ENCODE assay signal across 11 mouse cellular contexts in the genomic region with DNA sequence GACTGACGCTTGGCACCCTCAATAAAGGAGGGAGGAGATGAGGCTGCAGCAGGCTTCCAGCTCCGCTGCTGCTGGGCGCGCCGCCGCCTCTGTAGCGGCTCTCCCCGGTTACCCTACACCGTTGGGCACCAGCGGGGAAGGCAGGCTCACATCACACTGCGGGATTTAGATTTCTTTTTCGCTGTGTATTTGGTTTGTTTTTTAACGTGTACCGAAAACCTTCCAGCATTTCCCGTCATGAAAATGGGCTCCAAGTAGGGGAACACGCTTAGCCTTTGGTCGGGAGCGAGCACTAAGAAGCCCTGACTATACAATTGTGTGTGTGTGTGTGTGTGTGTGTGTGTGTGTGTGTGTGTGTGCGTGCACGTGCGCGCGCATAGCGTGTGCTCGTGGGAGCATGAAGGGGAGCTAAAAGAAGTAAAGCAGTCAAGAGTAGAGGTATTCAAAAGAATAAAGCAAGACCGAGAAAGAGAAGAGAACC. TPM values are rescaled to one million over a fixed set of nuclear protein-coding genes. Genes with fewer than 3 reads are reported as not detected.
DNase-seq lines count a peak whose midpoint lies in the region; ATAC-seq and TF ChIP-seq lines count a peak whose summit lies in the region.
"Had no signal": no experiment of that assay in that cellular context is flagged by ENCODE, and none has a peak within 500 bp of the region (broad histone marks: within the 10 kb centered on the region; RNA-seq: fewer than 3 reads in every experiment).

No protein-coding gene starts in this region.

- no peak for ATAC-seq in heart, embryonic 15.5 days (replicated peaks; ENCODE audit: insufficient number of reproducible peaks, insufficient read depth, low FRiP score, low read depth)
- ATAC-seq in embryonic facial prominence, embryonic 11.5 days (replicated peaks; ENCODE audit: insufficient number of reproducible peaks, low FRiP score, low TSS enrichment, low read depth) = peak; percentile 80
- ATAC-seq in neural tube, embryonic 13.5 days (ENCODE audit: low read depth) = peak; percentile 72
- ATAC-seq in megakaryocyte-erythroid progenitor cell, adult 5-6 weeks (replicated peaks; ENCODE audit: low FRiP score, low TSS enrichment, poor library complexity, severe bottlenecking) = no peak

- H3K9me3 ChIP-seq in heart, embryonic 15.5 days (replicated peaks) = no peaks in the 10 kb centered on the region
- H3K9me3 ChIP-seq in embryonic facial prominence, embryonic 11.5 days (replicated peaks; ENCODE audit: control insufficient read depth, low read length) = no peaks in the 10 kb centered on the region
- no peaks in the 10 kb centered on the region for H3K9me3 ChIP-seq in neural tube, embryonic 13.5 days
- H3K9me3 ChIP-seq: G1E had no signal

- peak overlapping the region; percentile 74 for H3K4me2 ChIP-seq in heart, embryonic 15.5 days
- peak overlapping the region; percentile 56 for H3K4me2 ChIP-seq in embryonic facial prominence, embryonic 11.5 days (ENCODE audit: low read depth, low read length)
- peak overlapping the region; percentile 75 for H3K4me2 ChIP-seq in neural tube, embryonic 13.5 days

- H3K79me2 ChIP-seq in heart, adult 2 months (replicated peaks; ENCODE audit: control insufficient read depth, insufficient read depth, low read length) = no peaks in the 10 kb centered on the region

- intact Hi-C loops in heart, adult 2 months (cut with DNase I) = no loop called here
- intact Hi-C loops in left cerebral cortex, postnatal 14 days (cut with DNase I) = loop anchor here (10.0 kb wide), 1 partner anchor 1861 kb away; no protein-coding TSS in a partner anchor

- no peak overlapping the region for H3K9ac ChIP-seq in heart, embryonic 15.5 days
- no peak overlapping the region for H3K9ac ChIP-seq in heart, adult 2 months (ENCODE audit: low read depth, low read length)
- H3K9ac ChIP-seq in embryonic facial prominence, embryonic 11.5 days (replicated peaks; ENCODE audit: low read length) = peak overlapping the region; percentile 39
- peak overlapping the region; percentile 73 for H3K9ac ChIP-seq in neural tube, embryonic 13.5 days

- H3K4me3 ChIP-seq in heart, embryonic 15.5 days = peak overlapping the region; percentile 47
- H3K4me3 ChIP-seq in heart, adult 2 months = no peak overlapping the region
- H3K4me3 ChIP-seq in embryonic facial prominence, embryonic 11.5 days (ENCODE audit: low read depth, low read length) = peak overlapping the region; percentile 41
- peak overlapping the region; percentile 50 for H3K4me3 ChIP-seq in neural tube, embryonic 13.5 days

- H3K4me1 ChIP-seq in heart, embryonic 15.5 days (replicated peaks) = peaks cover 6% of the 10 kb centered on the region
- H3K4me1 ChIP-seq in heart, adult 2 months (ENCODE audit: control insufficient read depth, insufficient read depth, low read length) = no peaks in the 10 kb centered on the region
- H3K4me1 ChIP-seq in embryonic facial prominence, embryonic 11.5 days (ENCODE audit: control insufficient read depth, insufficient read depth, low read length) = no peaks in the 10 kb centered on the region
- H3K4me1 ChIP-seq in neural tube, embryonic 13.5 days (replicated peaks) = peaks cover 23% of the 10 kb centered on the region

- DNase-seq in heart, adult 2 months = no peak
- DNase-seq in ZHBTc4 (ENCODE audit: low read depth, low spot score) = peak; percentile 14
- peak; percentile 62 for DNase-seq in embryonic facial prominence, embryonic 11.5 days (ENCODE audit: low spot score)
- peak; percentile 32 to 53 for DNase-seq in left cerebral cortex, postnatal 14 days (ENCODE audit: low spot score in 2 of 2)
- no peak for DNase-seq in thymus, postnatal 25 days

- TF ChIP-seq EP300 in heart, adult 2 months (IDR thresholded peaks at IDR 0.05; ENCODE audit: insufficient read depth, low read depth, low read length) = no peak

- no peak for TF ChIP-seq CTCF in heart, adult 2 months (IDR thresholded peaks at IDR 0.05)

- H3K27me3 ChIP-seq in heart, embryonic 15.5 days = peaks cover 71% of the 10 kb centered on the region
- H3K27me3 ChIP-seq in heart, adult 2 months (ENCODE audit: control insufficient read depth, insufficient read depth, low read length) = peaks cover 8% of the 10 kb centered on the region
- peaks cover 23% of the 10 kb centered on the region for H3K27me3 ChIP-seq in embryonic facial prominence, embryonic 11.5 days (ENCODE audit: control insufficient read depth, insufficient read depth, low read length)
- peaks cover 6% of the 10 kb centered on the region for H3K27me3 ChIP-seq in neural tube, embryonic 13.5 days

- WGBS in heart, embryonic 15.5 days = 2% methylated on average over 26 of the region's 26 CpGs
- WGBS in heart, adult 2 months = 3% methylated on average over 26 of the region's 26 CpGs
- 2% methylated on average over 26 of the region's 26 CpGs for WGBS in embryonic facial prominence, embryonic 11.5 days
- under 1% methylated on average over 26 of the region's 26 CpGs for WGBS in neural tube, embryonic 13.5 days

- no peaks in the 10 kb centered on the region for H3K36me3 ChIP-seq in heart, embryonic 15.5 days
- H3K36me3 ChIP-seq in heart, adult 2 months (ENCODE audit: control insufficient read depth, insufficient read depth, low read length) = no peaks in the 10 kb centered on the region
- no peaks in the 10 kb centered on the region for H3K36me3 ChIP-seq in embryonic facial prominence, embryonic 11.5 days (replicated peaks; ENCODE audit: control insufficient read depth, insufficient read depth, low read depth, low read length)
- H3K36me3 ChIP-seq in neural tube, embryonic 13.5 days = peaks cover 21% of the 10 kb centered on the region
- H3K36me3 ChIP-seq: G1E had no signal

- H3K27ac ChIP-seq in heart, embryonic 15.5 days = no peak overlapping the region
- no peak overlapping the region for H3K27ac ChIP-seq in heart, adult 2 months
- H3K27ac ChIP-seq in embryonic facial prominence, embryonic 11.5 days (replicated peaks; ENCODE audit: low read depth, low read length) = no peak overlapping the region
- H3K27ac ChIP-seq in neural tube, embryonic 13.5 days (replicated peaks) = peak overlapping the region; percentile 75

- TF ChIP-seq POLR2A in heart, adult 2 months (IDR thresholded peaks at IDR 0.05; ENCODE audit: insufficient read depth, low read depth, low read length) = no peak

RNA-seq across cellular contexts. Expression of a gene that starts 4.1 kb away (rescaled TPM):
- polyA plus RNA-seq in heart, embryonic 15.5 days (2015; fragmentation: Nextera tagmentation; extraction: Ambion mirVana) = 0.13 and 0.23 TPM in 2 replicates
- total RNA-seq in heart, adult 2 months (2021) = not detected
- polyA plus RNA-seq in heart, adult 2 months (2012; rRNA removed) = not detected in 2 replicates
- polyA plus RNA-seq in embryonic facial prominence, embryonic 11.5 days (2014; fragmentation: Nextera tagmentation; extraction: Ambion mirVana) = 0.63 TPM in 2 replicates
- 10 to 100 TPM; 66.8 to 67.0 TPM for total RNA-seq in left cerebral cortex, postnatal 14 days (2021)
- 15.5 and 15.7 TPM in 2 replicates for polyA plus RNA-seq in neural tube, embryonic 13.5 days (2015; fragmentation: Nextera tagmentation; extraction: Ambion mirVana)
- total RNA-seq in megakaryocyte-erythroid progenitor cell, adult 5-6 weeks (2014; fragmentation: Nextera tagmentation) = not detected in 2 replicates
- total RNA-seq in megakaryocyte-erythroid progenitor cell, adult 5-6 weeks (2017) = not detected in 2 replicates
- total RNA-seq: hematopoietic stem cell, adult 5-6 weeks had no signal
- polyA plus RNA-seq: G1E; testis, adult 2 months had no signal

Comparison
In these comparisons a context has a peak if more than half of its experiments do, and no peak if none do; other contexts are left out.
1. ATAC-seq: peak in embryonic facial prominence, embryonic 11.5 days (single experiment) and neural tube, embryonic 13.5 days (single experiment); none in heart, embryonic 15.5 days (single experiment) and megakaryocyte-erythroid progenitor cell, adult 5-6 weeks (single experiment).
2. H3K9ac ChIP-seq: peak in embryonic facial prominence, embryonic 11.5 days (single experiment) and neural tube, embryonic 13.5 days (single experiment); none in heart, embryonic 15.5 days (single experiment) and heart, adult 2 months (single experiment).
3. DNase-seq: peak in ZHBTc4 (single experiment), embryonic facial prominence, embryonic 11.5 days (single experiment) and left cerebral cortex, postnatal 14 days (2 of 2); none in heart, adult 2 months (0 of 2) and thymus, postnatal 25 days (single experiment).
4. RNA of a gene that starts 4.1 kb away (polyA plus RNA-seq): 15.5 to 15.7 TPM in neural tube, embryonic 13.5 days; 0.63 TPM in embryonic facial prominence, embryonic 11.5 days, 0.13 to 0.23 TPM in heart, embryonic 15.5 days and not detected in heart, adult 2 months; every median in the first group is over 10 times any median in the second.
5. Peak in every context shown above with its lines, with median percentiles within 50 percentile points of each other: H3K4me2 ChIP-seq.